Mouse (Mus musculus) forebrain, embryonic 15.5 days (tissue): ENCODE measurements at regions not wholly inside any gene's neighbourhood (a gene's known extent, or its start where the extent isn't known, plus 50 kb on each side); places are given as distances from the start of the nearest gene placed in this dataset.

Source experiments
- ATAC-seq: fragments of 200-750 bp; cut with Nextera tagmentation; replicated peaks from 2 replicates; pipeline ENCODE4 v1.8.0; 2017; ENCODE audit warnings: mild to moderate bottlenecking, moderate TSS enrichment, moderate library complexity
- H3K27ac ChIP-seq: fragments of 300-500 bp; sonication (generic); replicated peaks from 2 replicates; pipeline ENCODE4 v1.5.1; 2015; ENCODE audit warnings: mild to moderate bottlenecking, inconsistent platforms
- H3K27me3 ChIP-seq: fragments of 300-500 bp; sonication (generic); 2 replicates; pipeline ENCODE4 v1.6.1; 2015; ENCODE audit warnings: inconsistent platforms
- H3K36me3 ChIP-seq: fragments of 300-500 bp; sonication (generic); 2 replicates; pipeline ENCODE4 v1.6.1; 2015; ENCODE audit warnings: mild to moderate bottlenecking, inconsistent platforms
- H3K4me1 ChIP-seq: fragments of 300-500 bp; sonication (generic); 2 replicates; pipeline ENCODE4 v1.6.1; 2015; ENCODE audit warnings: inconsistent platforms
- H3K4me2 ChIP-seq: fragments of 300-500 bp; sonication (generic); replicated peaks from 2 replicates; pipeline ENCODE4 v1.6.1; 2015; ENCODE audit warnings: mild to moderate bottlenecking, inconsistent platforms
- H3K4me3 ChIP-seq: fragments of 300-500 bp; sonication (generic); 2 replicates; pipeline ENCODE4 v1.5.1; 2015; ENCODE audit warnings: mild to moderate bottlenecking, inconsistent platforms
- H3K9ac ChIP-seq: fragments of 300-500 bp; sonication (generic); replicated peaks from 2 replicates; pipeline ENCODE4 v1.6.1; 2015; ENCODE audit warnings: mild to moderate bottlenecking, inconsistent platforms
- H3K9me3 ChIP-seq: fragments of 300-500 bp; sonication (generic); 2 replicates; pipeline ENCODE4 v1.6.1; 2016; ENCODE audit warnings: inconsistent platforms
- WGBS: fragments of 180-500 bp; shearing (Covaris S2); methylation state at CpG from one replicate; pipeline ENCODE4 v1.1.7; 2015; ENCODE audit warnings: mixed read lengths; 5-methylcytosine and 5-hydroxymethylcytosine counted together

GRCm38 (mm10) chr3:57973546-57973945 lies 125.7 kb upstream of the Pfn2 start:
- no peak for ATAC-seq
- H3K4me3 ChIP-seq = no peak overlapping the region
- H3K27me3 ChIP-seq = no peaks in the 10 kb centered on the region
- H3K27ac ChIP-seq = no peak overlapping the region
- H3K4me1 ChIP-seq = no peaks in the 10 kb centered on the region
- WGBS = 82% methylated on average over 3 of the region's 3 CpGs
- no peaks in the 10 kb centered on the region for H3K36me3 ChIP-seq
- H3K9ac ChIP-seq = no peak overlapping the region
- H3K9me3 ChIP-seq = no peaks in the 10 kb centered on the region
- no peak overlapping the region for H3K4me2 ChIP-seq

GRCm38 (mm10) chr3:57975379-57975778 lies 127.5 kb upstream of the Pfn2 start:
- WGBS = 74% methylated on average over 5 of the region's 5 CpGs
- ATAC-seq = no peak
- Histone ChIP-seq H3K9ac (no peak overlapping the region), H3K4me2 (no peak overlapping the region), H3K36me3 (no peaks in the 10 kb centered on the region), H3K27me3 (no peaks in the 10 kb centered on the region), H3K27ac (no peak overlapping the region), H3K9me3 (no peaks in the 10 kb centered on the region), H3K4me3 (no peak overlapping the region), H3K4me1 (no peaks in the 10 kb centered on the region)

GRCm38 (mm10) chr3:57976640-57977229 lies 128.9 kb upstream of the Pfn2 start:
- H3K9me3 ChIP-seq = no peaks in the 10 kb centered on the region
- no peaks in the 10 kb centered on the region for H3K36me3 ChIP-seq
- 87% methylated on average over 5 of the region's 5 CpGs for WGBS
- H3K9ac ChIP-seq = no peak overlapping the region
- no peaks in the 10 kb centered on the region for H3K27me3 ChIP-seq
- H3K4me3 ChIP-seq = no peak overlapping the region
- no peak overlapping the region for H3K4me2 ChIP-seq
- H3K4me1 ChIP-seq = no peaks in the 10 kb centered on the region
- no peak overlapping the region for H3K27ac ChIP-seq
- ATAC-seq = no peak

- ATAC-seq = no peak
- Histone ChIP-seq H3K4me1 (no peaks in the 10 kb centered on the region), H3K9ac (no peak overlapping the region), H3K4me2 (no peak overlapping the region), H3K9me3 (no peaks in the 10 kb centered on the region), H3K4me3 (no peak overlapping the region), H3K36me3 (no peaks in the 10 kb centered on the region), H3K27me3 (no peaks in the 10 kb centered on the region), H3K27ac (no peak overlapping the region)
- WGBS = 82% methylated on average over 3 of the region's 3 CpGs
Measured at GRCm38 (mm10) chr3:57988175-57988574, 140.3 kb upstream of the Pfn2 start.

- Histone ChIP-seq H3K27me3 (no peaks in the 10 kb centered on the region), H3K36me3 (no peaks in the 10 kb centered on the region), H3K9ac (no peak overlapping the region), H3K4me2 (no peak overlapping the region), H3K27ac (no peak overlapping the region), H3K4me1 (no peaks in the 10 kb centered on the region), H3K4me3 (no peak overlapping the region), H3K9me3 (no peaks in the 10 kb centered on the region)
- ATAC-seq = no peak
- WGBS = 75% methylated on average over 1 of the region's 1 CpGs
Measured at GRCm38 (mm10) chr3:57990738-57991137, 142.9 kb upstream of the Pfn2 start.

- Histone ChIP-seq H3K4me3 (no peak overlapping the region), H3K4me2 (no peak overlapping the region), H3K4me1 (peaks cover 5% of the 10 kb centered on the region; the same call in 1 of the 2 replicates), H3K27ac (no peak overlapping the region; the same call in 1 of the 2 replicates), H3K36me3 (no peaks in the 10 kb centered on the region), H3K9ac (no peak overlapping the region), H3K27me3 (no peaks in the 10 kb centered on the region), H3K9me3 (no peaks in the 10 kb centered on the region)
- WGBS = 69% methylated on average over 6 of the region's 6 CpGs
- peak; percentile 60 for ATAC-seq
Measured at GRCm38 (mm10) chr3:57998121-57999102, 150.5 kb upstream of the Pfn2 start.

GRCm38 (mm10) chr3:58002792-58003574 lies 155.1 kb upstream of the Pfn2 start:
- no peaks in the 10 kb centered on the region for H3K36me3 ChIP-seq
- peaks cover 5% of the 10 kb centered on the region; the same call in 1 of the 2 replicates for H3K4me1 ChIP-seq
- no peak overlapping the region for H3K9ac ChIP-seq
- H3K4me2 ChIP-seq = no peak overlapping the region
- WGBS = 37% methylated on average over 7 of the region's 7 CpGs
- no peak overlapping the region for H3K4me3 ChIP-seq
- H3K27me3 ChIP-seq = no peaks in the 10 kb centered on the region
- no peak for ATAC-seq
- no peak overlapping the region for H3K27ac ChIP-seq
- no peaks in the 10 kb centered on the region for H3K9me3 ChIP-seq

DNA sequence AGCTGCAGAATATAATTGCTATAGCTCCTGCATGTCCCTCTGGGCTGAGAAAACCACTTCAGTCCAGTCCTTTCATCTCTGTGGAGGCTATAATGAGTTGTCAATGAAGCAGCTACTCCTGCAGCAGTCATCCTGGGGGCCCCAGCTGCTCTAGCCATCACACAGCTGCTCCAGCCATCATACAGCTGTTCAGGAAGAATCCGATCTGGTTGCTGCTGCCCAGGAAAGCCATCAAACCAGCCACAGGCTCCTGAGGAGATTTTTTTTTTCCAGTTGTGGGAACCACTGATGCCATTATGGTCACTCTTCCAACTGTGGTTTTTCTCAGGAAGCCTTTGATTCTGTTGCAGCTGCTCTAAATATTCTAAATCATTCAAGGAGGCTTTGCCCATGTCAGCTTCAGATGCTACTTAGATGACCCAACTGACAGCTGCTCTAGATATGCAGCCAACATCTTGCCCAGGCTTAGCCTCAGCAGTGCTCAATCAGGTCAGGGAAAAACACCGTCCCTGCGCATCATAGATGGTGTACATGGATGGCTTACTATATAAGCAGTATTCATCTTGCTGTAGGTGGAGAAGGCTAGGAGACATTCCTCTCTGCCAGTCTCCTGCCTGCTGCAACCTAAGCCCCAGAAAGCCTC lies 177.0 kb upstream of the Pfn2 start:
- Histone ChIP-seq H3K9ac (no peak overlapping the region), H3K36me3 (no peaks in the 10 kb centered on the region), H3K4me3 (no peak overlapping the region), H3K27me3 (no peaks in the 10 kb centered on the region), H3K27ac (no peak overlapping the region), H3K4me1 (no peaks in the 10 kb centered on the region), H3K4me2 (no peak overlapping the region), H3K9me3 (no peaks in the 10 kb centered on the region)
- WGBS = 82% methylated on average over 3 of the region's 3 CpGs
- ATAC-seq = no peak

DNA sequence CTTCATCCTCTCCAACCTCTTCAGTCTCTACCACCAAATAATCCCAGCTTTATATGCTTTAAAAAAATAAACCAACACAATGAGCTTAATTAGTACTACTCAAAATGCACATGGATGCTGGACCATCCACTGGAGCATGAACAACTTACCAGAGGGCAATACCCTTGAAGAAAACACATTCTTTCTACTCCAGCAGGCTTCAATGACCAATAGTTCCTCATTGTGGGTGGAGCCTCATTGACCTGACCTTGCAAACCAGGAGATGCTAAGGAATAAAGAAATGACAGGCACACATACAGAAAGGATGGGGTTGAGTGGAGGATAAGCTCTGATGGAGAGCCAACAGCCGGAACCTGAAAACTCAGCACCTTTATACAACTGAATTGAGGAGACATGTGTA lies 201.7 kb upstream of the Pfn2 start:
- no peaks in the 10 kb centered on the region for H3K9me3 ChIP-seq
- no peak overlapping the region for H3K9ac ChIP-seq
- no peaks in the 10 kb centered on the region for H3K36me3 ChIP-seq
- H3K4me1 ChIP-seq = no peaks in the 10 kb centered on the region
- H3K4me3 ChIP-seq = no peak overlapping the region
- ATAC-seq = no peak
- H3K27ac ChIP-seq = no peak overlapping the region
- WGBS = 57% methylated on average over 1 of the region's 1 CpGs
- H3K27me3 ChIP-seq = no peaks in the 10 kb centered on the region
- no peak overlapping the region for H3K4me2 ChIP-seq

GRCm38 (mm10) chr3:58054726-58055125 lies 206.8 kb upstream of the Pfn2 start:
- Histone ChIP-seq H3K4me1 (no peaks in the 10 kb centered on the region), H3K9ac (no peak overlapping the region), H3K27ac (no peak overlapping the region), H3K4me3 (no peak overlapping the region), H3K36me3 (no peaks in the 10 kb centered on the region), H3K27me3 (no peaks in the 10 kb centered on the region), H3K4me2 (no peak overlapping the region), H3K9me3 (no peaks in the 10 kb centered on the region)
- WGBS = 92% methylated on average over 7 of the region's 7 CpGs
- no peak for ATAC-seq

GRCm38 (mm10) chr3:58055181-58055580 lies 207.3 kb upstream of the Pfn2 start:
- H3K4me2 ChIP-seq = no peak overlapping the region
- no peaks in the 10 kb centered on the region for H3K4me1 ChIP-seq
- no peak overlapping the region for H3K4me3 ChIP-seq
- no peaks in the 10 kb centered on the region for H3K27me3 ChIP-seq
- WGBS = 94% methylated on average over 4 of the region's 4 CpGs
- ATAC-seq = no peak
- H3K36me3 ChIP-seq = no peaks in the 10 kb centered on the region
- H3K9ac ChIP-seq = no peak overlapping the region
- H3K27ac ChIP-seq = no peak overlapping the region
- H3K9me3 ChIP-seq = no peaks in the 10 kb centered on the region
